Mouse (Mus musculus) heart, embryonic 12.5 days (tissue): ENCODE results near the gene Bbs9. TPM values are rescaled to one million over a fixed set of nuclear protein-coding genes. Genes with fewer than 3 reads are reported as not detected.

Experiments used
- ATAC-seq: fragments of 200-750 bp; cut with Nextera tagmentation; 2 replicates; pipeline ENCODE4 v1.8.0; 2017; ENCODE audit warnings: moderate TSS enrichment, moderate library complexity; ENCODE audit not compliant: insufficient number of reproducible peaks, low FRiP score
- H3K27ac ChIP-seq: fragments of 300-500 bp; sonication (generic); 2 replicates; pipeline ENCODE4 v1.5.1; 2016; ENCODE audit warnings: mild to moderate bottlenecking, moderate library complexity; ENCODE audit not compliant: poor library complexity, severe bottlenecking
- H3K27me3 ChIP-seq: fragments of 300-500 bp; sonication (generic); replicated peaks from 2 replicates; pipeline ENCODE4 v1.6.1; 2016; ENCODE audit warnings: mild to moderate bottlenecking, moderate library complexity
- H3K36me3 ChIP-seq: fragments of 300-500 bp; sonication (generic); 2 replicates; pipeline ENCODE4 v1.6.1; 2016; ENCODE audit warnings: mild to moderate bottlenecking, moderate library complexity
- H3K4me1 ChIP-seq: fragments of 300-500 bp; sonication (generic); replicated peaks from 2 replicates; pipeline ENCODE4 v1.6.1; 2016; ENCODE audit warnings: mild to moderate bottlenecking
- H3K4me2 ChIP-seq: fragments of 300-500 bp; sonication (generic); 2 replicates; pipeline ENCODE4 v1.6.1; 2016; ENCODE audit warnings: mild to moderate bottlenecking, moderate library complexity
- H3K4me3 ChIP-seq: fragments of 300-500 bp; sonication (generic); 2 replicates; pipeline ENCODE4 v1.5.1; 2016; ENCODE audit warnings: mild to moderate bottlenecking
- H3K9ac ChIP-seq: fragments of 300-500 bp; sonication (generic); 2 replicates; pipeline ENCODE4 v1.6.1; 2016; ENCODE audit warnings: mild to moderate bottlenecking, moderate library complexity
- H3K9me3 ChIP-seq: fragments of 300-500 bp; sonication (generic); replicated peaks from 2 replicates; pipeline ENCODE4 v1.6.1; 2016; ENCODE audit warnings: mild to moderate bottlenecking, moderate library complexity
- WGBS: fragments of 180-500 bp; shearing (Covaris S2); methylation state at CpG from one replicate; pipeline ENCODE4 v1.1.7; 2016; 5-methylcytosine and 5-hydroxymethylcytosine counted together
- polyA plus RNA-seq: library from polyadenylated mRNA; unstranded; fragments of >200 nt; fragmentation: Nextera tagmentation; extraction: Ambion mirVana; gene quantifications from 2 replicates; pipeline ENCODE4 v1.2.1, GENCODE M21; 2016

Bbs9 gene
- polyA plus RNA-seq, 1 experiment from 2014 or later: 8.0 TPM

DNA sequence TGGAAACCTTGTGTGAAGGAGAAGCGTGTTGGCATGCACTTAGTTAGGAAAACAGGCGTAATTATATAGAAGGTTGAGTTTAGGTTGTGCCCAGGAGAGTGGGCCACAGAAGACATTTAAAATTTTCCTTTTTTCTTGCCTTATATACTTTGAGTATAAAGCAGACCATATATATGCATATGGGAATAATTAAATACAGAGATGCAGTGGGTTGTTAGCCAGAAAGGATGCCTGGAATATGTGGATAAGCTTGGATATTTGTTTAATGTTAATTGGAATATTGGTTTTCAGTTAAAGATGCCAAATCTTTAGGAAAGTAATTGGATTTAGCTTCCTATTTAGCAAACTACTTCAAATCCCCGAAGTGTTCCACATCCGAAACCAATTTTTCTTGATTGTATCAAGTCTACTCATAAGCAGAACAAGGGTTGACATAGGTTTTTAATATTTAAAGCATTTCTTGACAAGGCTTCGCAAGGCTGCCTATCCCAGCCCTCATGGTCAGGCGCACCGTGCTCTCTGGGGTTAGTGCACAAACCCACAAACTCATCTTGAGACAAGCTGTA is 221.4 kb downstream of the Bbs9 start:
- no peak overlapping the region for H3K9ac ChIP-seq
- peaks cover 3% of the 10 kb centered on the region; the same call in 1 of the 2 replicates for H3K9me3 ChIP-seq
- ATAC-seq: no peak
- 87% methylated on average over 7 of the region's 7 CpGs for WGBS
- no peaks in the 10 kb centered on the region for H3K4me1 ChIP-seq
- no peak overlapping the region for H3K27ac ChIP-seq
- no peak overlapping the region for H3K4me2 ChIP-seq
- no peaks in the 10 kb centered on the region for H3K27me3 ChIP-seq
- H3K4me3 ChIP-seq: no peak overlapping the region
- H3K36me3 ChIP-seq: no peaks in the 10 kb centered on the region

DNA sequence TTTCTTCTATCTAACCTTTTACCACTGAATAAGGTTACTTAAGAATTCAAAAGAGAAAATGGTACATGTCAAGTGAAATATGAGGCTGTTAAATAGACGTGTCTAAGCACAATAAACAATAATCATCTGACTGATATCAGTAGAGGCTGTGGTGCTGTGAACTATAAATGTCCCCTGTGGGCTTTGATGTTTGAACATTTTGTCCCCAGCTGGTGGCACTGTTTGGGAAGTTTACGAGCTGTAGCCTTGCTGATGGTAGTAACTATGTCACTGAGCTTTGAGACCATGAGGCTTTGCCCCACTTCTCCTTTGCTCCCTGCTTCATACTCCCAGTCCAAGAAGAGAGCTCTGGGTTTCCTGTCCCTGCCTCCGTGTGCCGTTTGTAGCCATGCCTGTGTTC is 222.3 kb downstream of the Bbs9 start:
- H3K27me3 ChIP-seq: no peaks in the 10 kb centered on the region
- H3K9me3 ChIP-seq: peaks cover 3% of the 10 kb centered on the region; the same call in 1 of the 2 replicates
- ATAC-seq: no peak
- H3K27ac ChIP-seq: no peak overlapping the region
- H3K4me2 ChIP-seq: no peak overlapping the region
- H3K9ac ChIP-seq: no peak overlapping the region
- WGBS: 62% methylated on average over 4 of the region's 4 CpGs
- no peaks in the 10 kb centered on the region for H3K4me1 ChIP-seq
- H3K4me3 ChIP-seq: no peak overlapping the region
- no peaks in the 10 kb centered on the region for H3K36me3 ChIP-seq

DNA sequence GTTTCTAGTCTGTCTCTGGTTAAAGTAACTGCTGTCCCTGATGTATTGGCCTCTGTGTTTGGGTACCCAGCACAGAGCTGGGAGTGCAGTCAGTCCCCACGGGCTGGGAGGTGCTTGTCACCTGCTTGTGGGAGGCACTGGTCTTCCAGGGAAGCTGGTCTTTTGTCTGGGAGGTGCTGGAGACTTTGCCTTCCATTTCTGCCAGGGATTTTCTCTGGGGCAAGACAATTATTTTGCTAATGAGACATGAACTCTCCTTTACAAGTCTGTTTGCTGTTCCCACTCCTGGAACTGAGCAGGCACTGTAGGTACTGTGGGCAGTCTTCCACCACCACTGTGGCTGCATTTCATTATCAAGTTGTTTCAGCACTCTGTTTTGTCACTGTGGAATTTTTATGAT is 223.0 kb downstream of the Bbs9 start:
- H3K27ac ChIP-seq: no peak overlapping the region
- H3K4me1 ChIP-seq: no peaks in the 10 kb centered on the region
- no peaks in the 10 kb centered on the region for H3K27me3 ChIP-seq
- H3K9me3 ChIP-seq: peaks cover 6% of the 10 kb centered on the region
- H3K4me2 ChIP-seq: no peak overlapping the region
- no peak overlapping the region for H3K9ac ChIP-seq
- no peak overlapping the region for H3K4me3 ChIP-seq
- ATAC-seq: no peak
- 62% methylated on average over 1 of the region's 1 CpGs for WGBS
- no peaks in the 10 kb centered on the region for H3K36me3 ChIP-seq

DNA sequence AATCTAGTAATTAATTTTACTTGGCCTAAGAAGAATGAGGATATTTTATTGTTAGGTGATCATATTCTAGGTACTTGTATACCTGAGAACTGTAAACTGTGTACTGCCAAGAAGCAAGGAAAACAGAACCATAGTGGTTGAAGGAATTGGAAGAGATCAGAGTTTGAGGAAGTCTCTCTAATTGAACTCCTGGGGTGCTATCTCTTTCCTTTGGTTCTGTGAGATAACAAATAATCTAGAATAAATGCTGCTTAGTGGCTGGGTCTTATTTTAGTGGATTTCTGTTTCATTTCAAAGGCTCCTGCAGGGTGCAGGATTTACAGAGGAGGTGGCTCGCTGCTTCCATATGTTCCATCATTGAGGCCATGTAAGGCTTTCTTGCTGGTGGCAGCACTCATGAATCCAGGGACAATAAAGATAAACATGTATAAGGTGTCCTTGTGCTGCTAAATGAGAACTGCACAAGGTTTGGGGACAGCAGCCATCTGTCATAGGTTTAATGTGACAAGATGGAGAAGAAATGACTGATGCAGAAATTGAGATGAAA is 226.6 kb downstream of the Bbs9 start:
- no peaks in the 10 kb centered on the region for H3K36me3 ChIP-seq
- H3K4me3 ChIP-seq: no peak overlapping the region
- H3K4me2 ChIP-seq: no peak overlapping the region
- no peak for ATAC-seq
- H3K4me1 ChIP-seq: no peaks in the 10 kb centered on the region
- H3K9me3 ChIP-seq: peaks cover 11% of the 10 kb centered on the region
- H3K27ac ChIP-seq: no peak overlapping the region
- H3K27me3 ChIP-seq: no peaks in the 10 kb centered on the region
- no peak overlapping the region for H3K9ac ChIP-seq
- WGBS: 42% methylated on average over 1 of the region's 1 CpGs

DNA sequence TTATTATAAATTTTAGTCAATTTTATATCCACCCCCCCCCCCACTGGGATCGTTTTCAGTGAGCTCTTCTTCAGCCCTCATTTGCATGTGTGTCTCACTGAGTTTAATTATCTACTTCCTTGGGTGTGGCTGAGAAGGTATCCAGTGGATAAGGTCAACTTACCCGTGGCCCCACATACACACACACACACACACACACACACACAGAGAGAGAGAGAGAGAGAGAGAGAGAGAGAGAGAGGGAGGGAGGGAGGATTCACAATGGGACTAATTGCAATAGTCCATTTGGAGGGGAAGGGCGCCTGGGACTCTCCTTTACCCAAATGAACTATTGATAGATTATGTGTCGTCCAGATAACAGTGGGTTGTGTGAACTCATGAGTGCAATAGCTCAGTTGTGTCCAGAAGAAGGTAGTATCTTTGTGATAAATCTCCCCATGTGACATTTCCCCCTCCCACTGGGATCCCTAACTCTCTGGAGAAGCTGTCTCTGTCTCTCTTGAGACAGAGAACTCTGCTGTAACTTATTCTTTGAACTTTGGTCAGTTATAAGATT is 227.4 kb downstream of the Bbs9 start:
- H3K36me3 ChIP-seq: no peaks in the 10 kb centered on the region
- H3K4me1 ChIP-seq: no peaks in the 10 kb centered on the region
- no peaks in the 10 kb centered on the region for H3K27me3 ChIP-seq
- no peak overlapping the region for H3K4me2 ChIP-seq
- H3K9me3 ChIP-seq: peaks cover 11% of the 10 kb centered on the region
- H3K9ac ChIP-seq: no peak overlapping the region
- no peak overlapping the region for H3K27ac ChIP-seq
- no peak for ATAC-seq
- WGBS: 69% methylated on average over 4 of the region's 4 CpGs
- no peak overlapping the region for H3K4me3 ChIP-seq

DNA sequence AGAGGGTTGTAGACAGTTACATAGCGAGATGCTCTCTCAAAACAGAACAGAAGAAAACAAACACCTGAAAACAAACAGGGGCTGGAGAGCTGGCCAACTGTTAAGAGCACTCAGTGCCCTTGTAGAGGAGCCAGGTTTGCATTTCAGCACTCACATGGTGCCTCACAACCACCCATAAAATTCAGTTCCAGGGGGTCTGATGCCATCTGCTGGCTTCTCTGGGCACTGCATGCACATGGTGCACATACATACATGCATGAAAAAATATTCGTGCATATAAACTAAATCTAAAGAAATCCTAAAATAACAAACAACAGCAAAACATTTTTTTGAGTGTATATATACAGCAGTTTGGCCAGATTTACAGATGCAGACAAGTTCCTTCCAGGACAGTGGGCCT is 228.0 kb downstream of the Bbs9 start:
- no peaks in the 10 kb centered on the region for H3K27me3 ChIP-seq
- H3K4me3 ChIP-seq: no peak overlapping the region
- no peak overlapping the region for H3K4me2 ChIP-seq
- H3K9ac ChIP-seq: no peak overlapping the region
- WGBS: 84% methylated on average over 2 of the region's 2 CpGs
- no peak overlapping the region for H3K27ac ChIP-seq
- ATAC-seq: no peak
- no peaks in the 10 kb centered on the region for H3K36me3 ChIP-seq
- H3K9me3 ChIP-seq: peaks cover 11% of the 10 kb centered on the region
- no peaks in the 10 kb centered on the region for H3K4me1 ChIP-seq

DNA sequence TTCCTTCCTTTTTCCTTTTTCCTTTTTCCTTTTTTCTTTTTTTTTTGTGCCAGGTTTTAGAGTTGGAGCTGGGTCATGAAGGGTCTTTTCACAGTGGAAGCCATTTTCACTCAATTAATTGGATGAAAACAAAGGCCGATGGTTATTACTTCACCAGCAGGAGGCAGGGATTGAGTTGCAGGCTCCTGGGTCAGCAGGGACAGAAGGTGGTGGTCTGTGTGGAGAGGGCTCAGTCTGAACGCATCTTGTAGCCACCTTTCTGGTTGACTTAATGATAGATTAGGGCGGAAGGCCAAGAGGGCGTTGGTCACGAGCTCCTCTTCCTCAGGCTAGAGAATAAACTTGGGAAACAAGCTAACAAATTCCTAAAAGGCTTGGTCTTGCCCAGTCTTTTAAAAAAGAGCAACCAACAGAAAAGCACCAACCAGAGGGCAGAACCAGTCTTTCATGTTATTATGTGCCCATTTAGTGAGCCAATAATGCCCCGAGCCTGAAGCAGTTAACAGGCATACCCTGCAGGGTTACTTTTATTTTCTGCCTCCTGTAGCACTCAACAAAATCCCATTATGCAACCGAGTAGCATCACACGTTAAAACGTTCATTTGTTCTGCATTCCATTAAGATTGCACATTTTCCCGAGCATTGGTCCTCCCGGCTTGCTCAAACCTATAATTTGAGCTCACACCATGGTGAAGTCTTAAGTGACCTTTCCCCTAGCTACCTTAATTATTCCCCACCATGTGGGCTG is 231.8 kb downstream of the Bbs9 start:
- Histone ChIP-seq H3K36me3 (no peaks in the 10 kb centered on the region), H3K4me3 (no peak overlapping the region), H3K27me3 (no peaks in the 10 kb centered on the region), H3K27ac (no peak overlapping the region), H3K9me3 (peaks cover 8% of the 10 kb centered on the region), H3K9ac (no peak overlapping the region), H3K4me2 (no peak overlapping the region), H3K4me1 (no peaks in the 10 kb centered on the region)
- 68% methylated on average over 11 of the region's 11 CpGs for whole genome bisulfite sequencing
- ATAC-seq: no peak

DNA sequence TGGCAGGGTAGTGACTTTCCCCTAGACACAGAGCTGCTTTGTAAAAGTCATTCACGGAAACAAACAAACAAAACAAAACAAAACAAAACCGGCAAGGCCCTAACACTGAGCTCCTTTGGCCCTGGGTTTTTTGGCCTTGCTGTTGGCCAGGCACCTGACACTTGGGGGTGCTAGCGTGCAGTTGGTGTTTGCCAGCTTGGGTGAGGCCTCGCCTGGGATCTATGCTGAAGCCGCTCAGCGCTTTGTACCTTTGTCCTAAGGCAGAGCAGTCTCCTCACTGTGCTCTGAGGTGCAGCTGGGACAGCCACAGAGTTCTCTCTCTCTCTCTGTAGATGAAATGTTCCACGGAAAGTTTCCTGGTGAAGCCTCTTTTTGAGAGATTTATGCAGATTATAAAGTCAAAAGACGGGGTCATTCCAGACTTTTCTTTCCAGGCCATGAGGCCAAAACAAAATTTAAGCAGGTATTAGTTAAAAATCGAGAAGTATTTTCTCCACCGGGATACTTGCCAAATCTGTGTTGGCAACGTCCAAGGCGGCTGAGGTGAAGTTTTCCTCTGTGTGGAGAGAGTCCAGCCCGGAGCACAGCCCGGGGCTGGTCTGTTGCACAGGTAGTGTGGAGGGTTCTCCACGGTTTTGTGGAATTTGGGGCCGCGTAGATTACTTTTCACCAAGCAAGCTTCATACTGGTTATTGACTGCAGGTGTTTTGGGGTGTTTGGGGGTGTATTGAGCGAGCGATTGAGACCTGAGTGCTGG is 233.6 kb downstream of the Bbs9 start:
- Histone ChIP-seq H3K4me3 (no peak overlapping the region), H3K36me3 (no peaks in the 10 kb centered on the region), H3K4me2 (no peak overlapping the region), H3K9ac (no peak overlapping the region), H3K9me3 (no peaks in the 10 kb centered on the region), H3K27ac (no peak overlapping the region), H3K27me3 (no peaks in the 10 kb centered on the region), H3K4me1 (peaks cover 5% of the 10 kb centered on the region; the same call in 1 of the 2 replicates)
- 56% methylated on average over 19 of the region's 19 CpGs for WGBS
- peak; percentile 66 for ATAC-seq

DNA sequence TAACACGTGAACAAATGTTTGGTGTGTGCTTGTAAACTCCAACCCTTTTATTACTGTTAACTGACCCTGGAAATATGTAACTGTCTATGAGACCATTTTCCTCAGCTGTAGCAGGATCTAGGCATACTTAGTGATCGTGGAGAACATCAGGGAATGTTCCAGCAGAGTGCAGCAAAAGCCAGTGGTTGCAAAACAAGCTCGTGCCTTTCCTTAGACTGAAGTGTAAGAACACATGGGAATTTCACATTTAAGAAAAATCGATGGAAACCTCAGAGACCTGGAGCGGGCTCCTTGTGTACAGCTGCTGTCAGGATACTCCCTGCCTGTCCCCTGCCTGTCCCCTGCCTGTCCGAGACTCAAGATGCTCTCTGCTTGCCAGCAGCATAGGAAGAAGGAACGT is 234.5 kb downstream of the Bbs9 start:
- Histone ChIP-seq H3K36me3 (no peaks in the 10 kb centered on the region), H3K27me3 (no peaks in the 10 kb centered on the region), H3K4me2 (no peak overlapping the region), H3K4me1 (peaks cover 5% of the 10 kb centered on the region; the same call in 1 of the 2 replicates), H3K9ac (no peak overlapping the region), H3K4me3 (no peak overlapping the region), H3K27ac (no peak overlapping the region), H3K9me3 (no peaks in the 10 kb centered on the region)
- WGBS: 74% methylated on average over 7 of the region's 7 CpGs
- ATAC-seq: no peak

DNA sequence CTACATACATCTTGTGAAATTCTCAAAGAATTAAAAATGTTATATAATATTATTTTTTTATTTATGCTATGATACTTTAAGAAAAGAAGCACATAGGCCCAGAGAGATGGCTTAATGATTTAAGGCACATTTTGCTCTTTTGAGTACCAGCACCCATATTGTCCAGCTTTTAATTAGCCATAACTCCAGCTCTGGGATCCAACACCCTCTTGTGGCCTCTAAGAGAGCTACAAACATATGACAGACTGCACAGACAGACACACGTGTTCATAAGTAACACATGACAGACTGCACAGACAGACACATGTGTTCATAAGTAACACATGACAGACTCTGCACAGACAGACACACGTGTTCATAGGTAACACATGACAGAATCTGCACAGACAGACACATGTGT is 235.8 kb downstream of the Bbs9 start:
- H3K27ac ChIP-seq: no peak overlapping the region

DNA sequence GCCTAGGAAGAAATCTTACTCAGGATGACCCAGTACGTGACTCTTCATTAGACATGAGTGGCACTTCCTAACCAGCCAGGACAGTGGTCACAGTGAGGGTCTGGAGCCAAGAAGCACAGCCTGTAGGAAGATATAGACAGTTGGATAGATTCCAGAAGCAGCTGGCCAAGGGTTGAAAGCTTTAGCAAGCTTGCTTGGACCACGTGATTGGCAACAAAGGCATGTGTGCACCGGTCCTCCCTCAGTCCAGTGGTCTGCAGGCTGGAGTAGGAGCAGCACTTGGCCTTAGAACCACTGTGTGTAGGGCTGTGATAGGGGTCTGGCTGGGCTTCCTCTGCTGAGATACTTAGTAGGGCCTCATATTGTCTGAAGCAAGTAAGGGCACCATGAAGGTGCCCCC is 237.2 kb downstream of the Bbs9 start:
- peaks cover 5% of the 10 kb centered on the region; the same call in 1 of the 2 replicates for H3K4me1 ChIP-seq
- H3K27ac ChIP-seq: no peak overlapping the region
- no peaks in the 10 kb centered on the region for H3K9me3 ChIP-seq
- peak; percentile 63 for ATAC-seq
- no peaks in the 10 kb centered on the region for H3K36me3 ChIP-seq
- H3K9ac ChIP-seq: no peak overlapping the region
- WGBS: 35% methylated on average over 3 of the region's 3 CpGs
- no peaks in the 10 kb centered on the region for H3K27me3 ChIP-seq
- H3K4me3 ChIP-seq: no peak overlapping the region
- no peak overlapping the region for H3K4me2 ChIP-seq

More for the DNA sequence above, 235.8 kb downstream of the Bbs9 start:
- H3K9ac ChIP-seq: no peak overlapping the region
- no peak overlapping the region for H3K4me3 ChIP-seq
- no peaks in the 10 kb centered on the region for H3K27me3 ChIP-seq
- H3K4me2 ChIP-seq: no peak overlapping the region
- ATAC-seq: no peak
- WGBS: 84% methylated on average over 2 of the region's 2 CpGs
- H3K9me3 ChIP-seq: no peaks in the 10 kb centered on the region
- no peaks in the 10 kb centered on the region for H3K36me3 ChIP-seq
- H3K4me1 ChIP-seq: peaks cover 5% of the 10 kb centered on the region; the same call in 1 of the 2 replicates
